Mouse (Mus musculus): ENCODE measurements at regions not wholly inside any gene's neighbourhood (a gene's known extent, or its start where the extent isn't known, plus 50 kb on each side); places are given as distances from the start of the nearest gene placed in this dataset.
"Not testable (repeated sequence)": the region's sequence is repeated elsewhere in the genome, so short reads cannot be mapped to it uniquely, and the experiment has no call there.

DNA sequence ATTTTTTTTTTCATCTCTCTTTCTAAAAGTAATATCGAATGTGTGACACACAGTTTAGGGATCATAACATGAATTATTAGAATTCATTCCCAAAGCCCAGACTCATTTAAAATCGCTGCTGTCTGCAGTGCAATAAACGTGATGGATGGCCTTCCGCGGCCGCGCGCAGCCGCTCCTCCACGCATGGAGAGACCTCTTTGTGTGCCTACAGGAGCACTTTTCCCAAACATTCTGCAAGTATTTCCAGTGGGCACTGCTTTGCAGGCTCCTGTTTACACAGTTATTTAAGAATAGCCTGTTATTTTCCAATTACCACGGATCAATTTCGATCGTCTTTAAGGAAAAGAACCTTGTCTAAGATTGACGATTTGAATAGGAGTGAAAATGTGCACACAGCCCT is 115.6 kb downstream of the Akr1d1 start:
- no peak for DNase-seq (ENCODE audit: extremely low read depth)
- Histone ChIP-seq H3K36me3 (replicated peaks in 1 of 2; ENCODE audit: control insufficient read depth in 1 of 2, insufficient read depth in 1 of 2, low read length in 1 of 2) (no peaks in the 10 kb centered on the region), H3K9me3 (replicated peaks; ENCODE audit: low read length) (no peaks in the 10 kb centered on the region), H3K4me3 (replicated peaks in 1 of 3; ENCODE audit: low read depth in 2 of 3, low read length in 2 of 3, poor library complexity in 1 of 3) (no peak overlapping the region), H3K79me2 (replicated peaks; ENCODE audit: control insufficient read depth, extremely low read depth, insufficient read depth, poor library complexity, severe bottlenecking) (no peaks in the 10 kb centered on the region), H3K27ac (ENCODE audit: insufficient read depth, low read depth) (no peak overlapping the region), H3K4me1 (ENCODE audit: control insufficient read depth in 1 of 2, insufficient read depth in 2 of 2) (no peaks in the 10 kb centered on the region), H3K4me2 (ENCODE audit: insufficient read depth, low read depth, poor library complexity, severe bottlenecking) (no peak overlapping the region), H3K9ac (ENCODE audit: insufficient read depth, low read depth) (no peak overlapping the region), H3K27me3 (replicated peaks) (no peaks in the 10 kb centered on the region)
- in situ Hi-C loops (cut with MboI; ENCODE audit: low pct_ligation_motif_present, low pct_unique_long_range_greater_than_20kb, low sequenced_read_pairs) = no loop called here
- no peak for TF ChIP-seq ZNF384 (IDR thresholded peaks at IDR 0.05; ENCODE audit: low read depth, low read length)
- TF ChIP-seq E2F4 (IDR thresholded peaks at IDR 0.05; ENCODE audit: insufficient replicate concordance, low read depth, low read length) = no peak
- TF ChIP-seq ZC3H11A (IDR thresholded peaks at IDR 0.05; ENCODE audit: low read depth, low read length) = no peak
- no peak for TF ChIP-seq IRF4 (IDR thresholded peaks at IDR 0.05; ENCODE audit: low read depth, low read length)
- dilution Hi-C loops (cut with MboI; ENCODE audit: extremely low pct_ligation_motif_present, extremely low pct_unique_long_range_greater_than_20kb, low sequenced_read_pairs) = no loop called here

DNA sequence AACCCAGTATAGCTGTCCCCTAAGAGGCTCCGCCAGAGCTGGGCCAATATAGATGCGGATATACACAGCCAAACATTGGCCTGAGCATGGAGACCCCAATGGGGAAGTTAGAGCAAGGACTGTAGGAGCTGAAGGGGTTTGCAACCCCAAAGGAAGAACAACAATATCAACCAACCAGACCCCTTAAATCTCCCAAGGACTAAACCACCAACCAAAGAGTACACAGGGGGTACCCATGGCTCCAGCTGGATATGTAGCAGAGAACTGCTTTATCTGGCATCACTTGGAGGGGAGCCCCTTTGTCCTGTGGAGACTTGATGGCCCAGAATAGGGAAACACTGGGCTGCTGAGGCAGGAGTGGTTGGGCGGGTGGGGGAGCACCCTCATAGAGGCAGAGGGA is 127.3 kb downstream of the Akr1d1 start:
- H3K9ac ChIP-seq (ENCODE audit: insufficient read depth, low read depth); dilution Hi-C loops (cut with MboI; ENCODE audit: extremely low pct_ligation_motif_present, extremely low pct_unique_long_range_greater_than_20kb, low sequenced_read_pairs); H3K27ac ChIP-seq (ENCODE audit: insufficient read depth, low read depth); H3K27me3 ChIP-seq (replicated peaks); H3K4me3 ChIP-seq (replicated peaks in 1 of 3; ENCODE audit: low read depth in 2 of 3, low read length in 2 of 3, poor library complexity in 1 of 3); H3K9me3 ChIP-seq (replicated peaks; ENCODE audit: low read length); H3K79me2 ChIP-seq (replicated peaks; ENCODE audit: control insufficient read depth, extremely low read depth, insufficient read depth, poor library complexity, severe bottlenecking); H3K36me3 ChIP-seq (replicated peaks in 1 of 2; ENCODE audit: control insufficient read depth in 1 of 2, insufficient read depth in 1 of 2, low read length in 1 of 2); H3K4me2 ChIP-seq (ENCODE audit: insufficient read depth, low read depth, poor library complexity, severe bottlenecking); in situ Hi-C loops (cut with MboI; ENCODE audit: low pct_ligation_motif_present, low pct_unique_long_range_greater_than_20kb, low sequenced_read_pairs); DNase-seq (ENCODE audit: extremely low read depth); H3K4me1 ChIP-seq (ENCODE audit: control insufficient read depth in 1 of 2, insufficient read depth in 2 of 2): not testable (repeated sequence)

DNA sequence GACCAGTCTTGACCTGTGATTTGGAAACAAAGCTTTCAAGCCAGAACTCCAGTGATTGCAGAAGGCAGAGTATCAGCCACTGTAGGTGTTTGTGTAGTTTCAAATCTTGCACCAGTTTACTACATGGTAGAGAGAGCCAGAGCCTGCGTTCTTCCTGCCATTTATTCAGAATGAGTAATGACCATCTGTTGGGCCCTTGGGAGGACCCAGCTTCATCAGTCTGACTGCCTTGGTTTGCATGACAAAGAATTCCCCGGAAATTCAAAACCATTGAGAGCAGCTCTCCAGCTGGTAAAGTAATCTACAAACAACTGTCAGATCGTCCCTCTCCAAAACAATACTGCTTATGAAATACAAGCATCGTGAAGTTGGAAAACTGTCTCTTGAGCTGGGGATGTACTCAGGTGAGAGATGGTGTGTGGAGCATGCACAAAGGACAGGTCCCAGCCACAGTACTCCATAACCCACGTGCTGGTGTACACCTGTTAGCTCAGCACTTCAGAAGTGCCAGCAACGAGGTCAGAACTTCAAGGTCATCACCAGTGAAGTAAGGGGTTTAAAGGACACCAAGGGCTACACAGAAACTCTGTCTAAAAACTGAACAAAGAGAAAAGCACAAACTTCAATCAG is 128.2 kb downstream of the Akr1d1 start:
- Histone ChIP-seq H3K27me3 (replicated peaks) (no peaks in the 10 kb centered on the region), H3K27ac (ENCODE audit: insufficient read depth, low read depth) (no peak overlapping the region), H3K9ac (ENCODE audit: insufficient read depth, low read depth) (no peak overlapping the region), H3K36me3 (replicated peaks in 1 of 2; ENCODE audit: control insufficient read depth in 1 of 2, insufficient read depth in 1 of 2, low read length in 1 of 2) (no peaks in the 10 kb centered on the region), H3K4me1 (ENCODE audit: control insufficient read depth in 1 of 2, insufficient read depth in 2 of 2) (peaks cover 3 to 7% of the 10 kb centered on the region in 2 experiments), H3K4me3 (replicated peaks in 1 of 3; ENCODE audit: low read depth in 2 of 3, low read length in 2 of 3, poor library complexity in 1 of 3) (no peak overlapping the region), H3K4me2 (ENCODE audit: insufficient read depth, low read depth, poor library complexity, severe bottlenecking) (no peak overlapping the region; the same call in 1 of the 2 replicates), H3K79me2 (replicated peaks; ENCODE audit: control insufficient read depth, extremely low read depth, insufficient read depth, poor library complexity, severe bottlenecking) (no peaks in the 10 kb centered on the region), H3K9me3 (replicated peaks; ENCODE audit: low read length) (no peaks in the 10 kb centered on the region)
- dilution Hi-C loops (cut with MboI; ENCODE audit: extremely low pct_ligation_motif_present, extremely low pct_unique_long_range_greater_than_20kb, low sequenced_read_pairs) (no loop called here), in situ Hi-C loops (cut with MboI; ENCODE audit: low pct_ligation_motif_present, low pct_unique_long_range_greater_than_20kb, low sequenced_read_pairs) (no loop called here)
- peak; percentile 3 for DNase-seq (ENCODE audit: extremely low read depth)
- TF ChIP-seq GABPA (IDR thresholded peaks at IDR 0.05; ENCODE audit: insufficient replicate concordance, low read depth, low read length) = no peak
- TF ChIP-seq TCF12 (IDR thresholded peaks at IDR 0.05; ENCODE audit: low read depth, low read length) = no peak
- peak; percentile 32; the same call in 1 of the 2 replicates for TF ChIP-seq MAX (IDR thresholded peaks at IDR 0.05; ENCODE audit: low read length)
- TF ChIP-seq ETS1 (conservative IDR thresholded peaks at IDR 0.05; ENCODE audit: low read depth, low read length) = 0 out of 2 replicates have a peak, but pooled peaks have one; percentile 31
- TF ChIP-seq ELF1 (IDR thresholded peaks at IDR 0.05; ENCODE audit: low read depth, low read length) = no peak
- no peak for TF ChIP-seq SMC3 (IDR thresholded peaks at IDR 0.05; ENCODE audit: low read depth, low read length)
